Mouse (Mus musculus) adrenal gland, postnatal 36 days (tissue): ENCODE measurements around the gene Ect2. TPM values are rescaled to one million over a fixed set of nuclear protein-coding genes. Genes with fewer than 3 reads are reported as not detected.

Experiments
- DNase-seq, 2 experiments: peaks; one replicate each; pipeline ENCODE4 v3.0.0; 2021; ENCODE audit warnings: mixed read lengths in 1 of 2
- total RNA-seq, 2 experiments: library from RNA; stranded (reverse); gene quantifications; 2 replicates each; pipeline ENCODE4 v1.2.3; 2021

The Ect2 gene
- total RNA-seq, 2 experiments from 2014 or later = 6.2 to 7.5 TPM

DNA sequence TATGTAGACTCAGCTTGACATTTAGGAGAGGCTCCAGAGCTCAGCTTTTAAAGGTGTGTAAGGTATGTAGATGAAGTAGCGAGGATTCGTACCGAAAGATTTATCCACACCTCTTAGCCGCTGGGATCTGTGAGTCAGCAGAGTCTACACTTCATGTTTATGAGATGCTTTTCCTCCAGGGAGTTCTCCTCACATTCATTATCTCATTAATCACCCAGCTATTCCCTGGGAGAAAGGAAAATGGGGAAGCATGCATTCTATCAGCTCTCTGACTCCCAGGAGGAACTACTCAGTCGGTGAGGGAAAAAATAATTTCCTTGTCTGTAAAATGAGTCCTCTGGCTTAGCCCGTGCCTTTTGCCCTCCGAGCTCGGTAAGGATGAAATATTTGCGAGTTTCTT lies 83.3 kb downstream of the Ect2 start:
- no peak for DNase-seq

DNA sequence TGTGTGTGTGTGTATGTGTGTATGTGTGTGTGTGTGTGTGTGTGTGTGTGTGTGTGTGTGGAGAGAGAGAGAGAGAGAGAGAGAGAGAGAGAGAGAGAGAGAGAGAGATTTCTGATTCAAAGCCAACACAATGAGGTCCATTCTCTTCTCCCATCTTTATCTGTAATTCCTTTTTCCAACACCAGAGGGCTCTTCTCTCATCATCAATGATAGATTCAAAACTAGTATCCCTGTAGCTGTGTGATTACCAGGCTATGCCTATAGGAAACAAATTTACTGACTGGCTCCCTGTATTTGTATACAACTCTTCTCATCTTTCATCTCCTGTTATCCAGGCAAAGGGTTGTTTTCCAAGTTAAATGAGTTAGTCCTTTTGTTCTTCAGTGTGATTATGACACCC lies 86.5 kb downstream of the Ect2 start:
- DNase-seq = no peak

DNA sequence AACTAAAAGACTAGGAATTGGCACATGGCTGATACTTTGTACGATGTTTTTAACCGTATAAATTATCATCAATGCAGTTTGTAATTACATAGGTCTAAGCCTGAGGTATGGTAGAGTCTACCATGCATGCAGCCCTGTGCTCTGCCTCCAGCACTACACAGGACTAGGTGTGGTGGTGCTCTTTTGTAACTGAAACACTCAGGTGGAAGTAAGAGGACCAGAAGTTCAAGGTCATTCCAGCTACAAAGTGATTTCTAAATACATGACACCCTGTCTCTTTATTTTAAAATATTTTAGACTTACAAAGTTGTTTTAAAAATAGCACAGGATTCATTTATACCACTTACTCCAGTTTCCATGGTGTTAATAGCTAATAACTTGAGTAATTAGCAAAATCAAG lies 88.8 kb downstream of the Ect2 start:
- DNase-seq = no peak

DNA sequence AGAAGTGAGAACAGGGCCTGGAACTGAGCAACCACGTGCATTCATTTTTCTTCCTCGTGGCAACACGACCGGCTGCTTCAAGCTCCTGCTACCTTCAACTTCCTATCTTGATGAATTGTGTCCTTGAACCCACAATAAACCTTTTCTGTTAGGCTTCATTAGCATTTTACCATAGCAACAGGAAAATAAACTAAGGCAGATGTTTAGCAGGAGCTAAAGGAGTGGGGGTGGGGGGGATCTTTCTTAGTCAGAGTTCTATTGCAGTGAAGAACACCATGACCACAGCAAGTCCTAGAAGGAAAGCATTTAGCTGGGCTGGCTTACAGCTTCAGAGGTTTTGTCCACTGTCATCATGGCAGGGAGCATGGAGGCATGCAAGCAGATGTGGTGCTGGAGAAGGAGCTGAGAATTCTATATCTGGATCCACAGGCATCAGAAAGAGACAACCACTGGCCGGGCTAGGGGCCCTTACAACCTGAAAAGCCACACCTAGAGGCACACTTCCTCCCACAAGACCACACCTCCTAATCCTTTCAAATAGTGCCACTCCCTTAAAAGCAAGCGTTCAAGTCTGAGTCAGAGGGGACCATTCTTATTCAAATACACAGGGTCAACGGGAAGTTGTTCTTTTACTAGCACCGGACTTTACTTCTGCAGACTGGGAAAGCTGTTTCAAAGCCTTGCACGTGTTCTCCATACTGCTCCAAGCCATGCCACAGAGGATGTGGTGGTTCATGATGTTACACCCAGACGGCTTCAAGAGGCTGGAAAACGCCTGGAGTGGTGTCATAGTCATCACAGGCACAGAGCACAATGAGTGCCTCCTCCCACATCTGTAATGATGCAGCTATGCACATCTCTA lies 90.0 kb downstream of the Ect2 start:
- DNase-seq = no peak

DNA sequence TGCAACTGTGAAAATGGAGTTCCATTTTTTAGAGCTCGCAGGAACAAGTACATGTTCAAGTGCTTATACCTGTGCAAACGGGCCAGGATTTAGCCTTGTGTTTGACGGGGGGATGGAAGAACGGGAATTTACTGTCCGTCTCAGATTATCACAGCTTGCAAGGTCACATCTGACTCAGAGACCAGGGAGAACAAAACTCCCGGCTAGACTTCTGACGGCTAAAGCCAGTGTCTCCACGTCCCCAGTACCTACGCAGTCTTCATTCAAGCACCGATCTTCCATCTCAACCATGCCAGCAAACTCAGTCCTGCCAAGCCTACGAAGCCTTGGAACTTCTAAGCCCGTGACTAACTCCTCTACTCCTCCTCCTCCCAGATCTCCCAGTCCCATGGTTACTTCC lies 93.2 kb downstream of the Ect2 start:
- DNase-seq = peak; percentile 56 to 59

DNA sequence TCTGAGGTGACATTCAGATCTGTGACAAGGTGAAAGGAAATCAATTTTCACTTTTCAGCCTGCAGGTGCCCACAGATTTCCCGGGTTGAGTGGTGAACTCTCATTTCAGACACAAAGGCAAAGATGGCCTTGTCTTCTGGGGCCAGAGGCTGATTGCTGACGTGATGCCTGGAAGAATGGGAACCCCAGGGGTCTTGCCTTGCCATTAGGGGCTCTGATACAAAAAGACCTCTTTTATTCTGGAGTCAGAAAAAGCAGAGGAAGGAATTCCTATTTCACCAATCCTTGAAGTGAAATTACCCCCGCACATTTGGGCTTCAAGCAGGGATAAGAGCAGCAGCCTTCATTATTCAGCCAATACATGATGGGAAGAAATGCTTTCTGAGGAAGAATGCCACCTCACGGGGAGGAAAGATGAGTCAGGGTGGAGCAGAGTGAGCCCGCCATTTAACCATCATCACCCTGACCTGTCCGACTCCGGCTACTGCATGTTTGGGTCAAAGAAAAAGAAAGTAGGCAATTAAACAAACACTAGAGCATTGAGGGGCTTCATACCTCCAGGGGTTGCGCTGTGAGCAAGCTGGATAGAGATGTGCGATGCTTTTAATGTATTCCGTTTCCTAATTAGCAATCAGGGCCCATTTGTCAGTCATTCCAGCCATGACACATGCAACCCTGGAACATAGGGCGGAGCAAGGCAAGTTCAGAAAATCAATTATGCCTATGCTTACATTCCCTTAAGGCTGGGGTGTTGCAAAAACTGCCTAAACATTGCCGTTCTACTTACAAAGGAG lies 94.0 kb downstream of the Ect2 start:
- no peak for DNase-seq

DNA sequence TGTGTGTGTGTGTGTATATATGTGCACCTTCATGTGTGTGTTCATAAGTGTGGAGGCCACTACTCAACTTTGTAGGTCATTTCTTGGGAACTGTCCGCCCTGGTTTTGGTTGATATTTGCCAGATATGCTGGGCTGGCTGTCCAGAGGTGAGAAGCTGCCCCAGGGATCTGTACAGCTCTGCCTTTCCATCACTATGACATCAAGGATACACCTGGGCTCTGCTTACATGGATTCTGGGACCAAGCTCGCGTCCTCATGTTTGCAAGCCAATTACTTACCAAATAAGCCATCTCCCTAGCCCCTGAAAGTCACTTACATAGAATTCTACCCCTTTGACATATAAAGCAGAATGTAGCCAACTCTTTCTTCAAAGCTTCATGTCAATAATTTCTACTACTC lies 98.2 kb downstream of the Ect2 start:
- no peak for DNase-seq

DNA sequence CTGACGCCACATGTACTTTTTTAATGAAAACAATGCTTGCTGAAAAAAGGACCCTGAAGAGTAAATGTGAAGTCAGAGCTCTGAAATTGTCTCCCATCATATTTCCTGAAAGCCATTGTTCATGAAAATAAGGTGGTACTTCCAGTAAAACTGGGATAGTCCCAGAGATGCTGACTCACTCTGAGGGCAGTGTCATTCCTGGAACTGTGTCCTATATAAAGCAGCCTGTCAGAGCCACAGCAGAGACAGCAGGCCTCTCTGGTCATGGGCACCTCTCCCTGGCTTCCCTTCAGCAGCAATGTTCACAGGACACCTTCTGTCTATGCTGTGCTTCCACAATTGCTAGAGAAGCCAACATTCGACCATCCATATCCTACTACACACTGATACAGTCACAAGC lies 98.9 kb downstream of the Ect2 start:
- peak; percentile 48 to 49 for DNase-seq

Other genes with a start within 250 kb of the Ect2 start
- 100 to 1,000 TPM in 1 of 2 experiments, 10 to 100 TPM in 1; 91.9 to 225 TPM for gene Nceh1, start 29.1 kb upstream of the Ect2 start, total RNA-seq
- gene Tnfsf10, start 163.2 kb upstream of the Ect2 start, total RNA-seq = 10 to 100 TPM in 1 of 2 experiments, 1 to 10 TPM in 1; 8.3 to 11.6 TPM
- not detected for gene Ghsr, start 217.5 kb upstream of the Ect2 start, total RNA-seq